Mouse (Mus musculus) cerebellum, adult 2 months (tissue): ENCODE results near the gene Pla2g16. TPM values are rescaled to one million over a fixed set of nuclear protein-coding genes. Genes with fewer than 3 reads are reported as not detected.

Source experiments
- DNase-seq, 2 experiments: peaks; one replicate each; pipeline ENCODE4 v3.0.0; 2021
- H3K27ac ChIP-seq: fragments of 200-500 bp; 2 replicates; pipeline ENCODE4 v1.5.1; 2012; ENCODE audit warnings: low read length, control low read depth, inconsistent platforms; ENCODE audit not compliant: insufficient read depth
- H3K27me3 ChIP-seq: fragments of 200-500 bp; 2 replicates; pipeline ENCODE4 v1.6.1; 2012; ENCODE audit warnings: inconsistent platforms, mild to moderate bottlenecking, low read length, moderate library complexity; ENCODE audit not compliant: control insufficient read depth, insufficient read depth
- H3K4me1 ChIP-seq: fragments of 200-500 bp; 2 replicates; pipeline ENCODE4 v1.6.1; 2011; ENCODE audit warnings: low read length; ENCODE audit not compliant: control insufficient read depth, insufficient read depth
- H3K4me3 ChIP-seq: fragments of 200-500 bp; replicated peaks from 2 replicates; pipeline ENCODE3; 2011; ENCODE audit warnings: mild to moderate bottlenecking, low read depth, low read length, control low read depth; ENCODE audit not compliant: insufficient read depth
- CTCF ChIP-seq: fragments of 200-500 bp; IDR thresholded peaks from 2 replicates; pipeline ENCODE4 v1.5.1; 2011; ENCODE audit warnings: low read depth, mild to moderate bottlenecking, control low read depth, low read length, moderate library complexity, borderline replicate concordance; ENCODE audit not compliant: insufficient read depth
- POLR2A ChIP-seq: fragments of 200-500 bp; IDR thresholded peaks from 2 replicates; pipeline ENCODE4 v1.6.1; 2011; ENCODE audit warnings: low read length, control low read depth, borderline replicate concordance; ENCODE audit not compliant: insufficient read depth
- WGBS: fragments of 180-500 bp; shearing (Covaris S2); methylation state at CpG from one replicate; pipeline ENCODE4 v1.1.7; 2018; 5-methylcytosine and 5-hydroxymethylcytosine counted together
- polyA plus RNA-seq: library from polyadenylated mRNA; depleted of rRNA; stranded (reverse); fragments of >200 nt; gene quantifications from 2 replicates; pipeline ENCODE4 v1.2.3, GENCODE M21; 2012

Pla2g16 gene
- polyA plus RNA-seq, 1 experiment: 56.9 TPM

- Histone ChIP-seq H3K4me3 (no peak overlapping the region), H3K4me1 (peaks cover 11% of the 10 kb centered on the region), H3K27me3 (no peaks in the 10 kb centered on the region), H3K27ac (no peak overlapping the region)
- TF ChIP-seq CTCF (no peak), POLR2A (no peak)
- DNase-seq: no peak
Measured at GRCm38 (mm10) chr19:7605013-7605412, 47.8 kb downstream of the Pla2g16 start.

- WGBS: 3% methylated on average over 15 of the region's 15 CpGs
- Histone ChIP-seq H3K4me3 (no peak overlapping the region), H3K4me1 (peaks cover 11% of the 10 kb centered on the region), H3K27ac (no peak overlapping the region), H3K27me3 (no peaks in the 10 kb centered on the region)
- no peak for TF ChIP-seq POLR2A
- TF ChIP-seq CTCF: no peak
- peak; percentile 29 to 41 for DNase-seq
Measured at GRCm38 (mm10) chr19:7605930-7606783, 48.9 kb downstream of the Pla2g16 start.

- DNase-seq: peak in 1 of 2 experiments; percentile 19
- WGBS: 7% methylated on average over 15 of the region's 15 CpGs
- Histone ChIP-seq H3K27me3 (no peaks in the 10 kb centered on the region; the same call in 1 of the 2 replicates), H3K27ac (no peak within 1 kb of the TSS), H3K4me1 (peaks cover 11% of the 10 kb centered on the region), H3K4me3 (no peak within 1 kb of the TSS)
- TF ChIP-seq POLR2A (no peak), CTCF (no peak)
Measured at GRCm38 (mm10) chr19:7606801-7607689, 49.8 kb downstream of the Pla2g16 start, which contains the start of gene Lgals12. Lgals12 (minus strand) TSS chr19:7607193.

GRCm38 (mm10) chr19:7607690-7608201, 50.5 kb downstream of the Pla2g16 start:
- no peak for TF ChIP-seq CTCF
- no peak for TF ChIP-seq POLR2A
- no peak overlapping the region for H3K4me3 ChIP-seq
- no peak for DNase-seq
- no peaks in the 10 kb centered on the region; the same call in 1 of the 2 replicates for H3K27me3 ChIP-seq
- no peak overlapping the region for H3K27ac ChIP-seq
- peaks cover 17% of the 10 kb centered on the region for H3K4me1 ChIP-seq
- WGBS: 83% methylated on average over 7 of the region's 7 CpGs

GRCm38 (mm10) chr19:7611942-7612757, 54.9 kb downstream of the Pla2g16 start, which contains the start of gene Hrasls5:
Hrasls5 (plus strand) TSS chr19:7612541.
- 4% methylated on average over 53 of the region's 54 CpGs for WGBS
- Histone ChIP-seq H3K27me3 (no peaks in the 10 kb centered on the region; the same call in 1 of the 2 replicates), H3K4me3 (peak within 1 kb of the TSS; percentile 38), H3K4me1 (peaks cover 8% of the 10 kb centered on the region; the same call in 1 of the 2 replicates), H3K27ac (no peak within 1 kb of the TSS)
- TF ChIP-seq CTCF (no peak), POLR2A (no peak)
- peak in 1 of 2 experiments; percentile 7 for DNase-seq

GRCm38 (mm10) chr19:7613151-7613550, 55.9 kb downstream of the Pla2g16 start:
- no peak overlapping the region for H3K4me3 ChIP-seq
- no peak for DNase-seq
- 0 out of 2 replicates have a peak, but pooled peaks cover 6% of the 10 kb centered on the region for H3K4me1 ChIP-seq
- no peak overlapping the region for H3K27ac ChIP-seq
- TF ChIP-seq CTCF: no peak
- TF ChIP-seq POLR2A: no peak
- WGBS: 81% methylated on average over 7 of the region's 7 CpGs
- no peaks in the 10 kb centered on the region; the same call in 1 of the 2 replicates for H3K27me3 ChIP-seq
